Comparison of ENCODE assay signal across 28 mouse cellular contexts in genomic region chr17:48963740-48964139, GRCm38 (mm10). TPM values are rescaled to one million over a fixed set of nuclear protein-coding genes. Genes with fewer than 3 reads are reported as not detected.
DNase-seq lines count a peak whose midpoint lies in the region; ATAC-seq and TF ChIP-seq lines count a peak whose summit lies in the region.
"Had no signal": no experiment of that assay in that cellular context is flagged by ENCODE, and none has a peak within 500 bp of the region (broad histone marks: within the 10 kb centered on the region; RNA-seq: fewer than 3 reads in every experiment).

No protein-coding gene starts in this region.

- H3K4me2 ChIP-seq in forebrain, embryonic 13.5 days = no peak overlapping the region
- no peak overlapping the region for H3K4me2 ChIP-seq in liver, postnatal 0 days (ENCODE audit: low read depth, low read length)
- H3K4me2 ChIP-seq: heart, embryonic 13.5 days; hindbrain, embryonic 14.5 days; lung, embryonic 14.5 days; midbrain, embryonic 11.5 days had no signal

- TF ChIP-seq CTCF in ES-Bruce4 (IDR thresholded peaks at IDR 0.05; ENCODE audit: low read depth, low read length) = no peak
- TF ChIP-seq CTCF in kidney, adult 2 months (conservative IDR thresholded peaks at IDR 0.05; ENCODE audit: insufficient read depth, insufficient read length, low read depth, low read length) = no peak
- TF ChIP-seq CTCF in liver, postnatal 0 days (IDR thresholded peaks at IDR 0.05; ENCODE audit: low read depth) = no peak

- TF ChIP-seq POLR2A in ES-Bruce4 (IDR thresholded peaks at IDR 0.05; ENCODE audit: insufficient read depth, low read length) = peak; percentile 25
- no peak for TF ChIP-seq POLR2A in kidney, adult 2 months (IDR thresholded peaks at IDR 0.05; ENCODE audit: low read depth, low read length)

- peaks cover 2% of the 10 kb centered on the region for H3K4me1 ChIP-seq in ES-Bruce4 (ENCODE audit: control insufficient read depth, insufficient read depth, low read length)
- H3K4me1 ChIP-seq in kidney, adult 2 months (ENCODE audit: control insufficient read depth, insufficient read depth, low read length) = no peaks in the 10 kb centered on the region
- peaks cover 10% of the 10 kb centered on the region for H3K4me1 ChIP-seq in forebrain, embryonic 13.5 days
- peaks cover 3% of the 10 kb centered on the region; the same call in 1 of the 2 replicates for H3K4me1 ChIP-seq in liver, postnatal 0 days (ENCODE audit: insufficient read depth)

- TF ChIP-seq EP300 in ES-Bruce4 (IDR thresholded peaks at IDR 0.05; ENCODE audit: insufficient read depth, low read depth, low read length) = no peak
- TF ChIP-seq EP300 in liver, postnatal 0 days (IDR thresholded peaks at IDR 0.05; ENCODE audit: low read depth) = no peak

- peak; percentile 62 for ATAC-seq in megakaryocyte, adult 5-6 weeks (ENCODE audit: poor library complexity, severe bottlenecking)
- ATAC-seq in forebrain, embryonic 13.5 days = no peak
- no peak for ATAC-seq in liver, postnatal 0 days
- ATAC-seq: forebrain, embryonic 14.5 days; intestine, postnatal 0 days; midbrain, embryonic 16.5 days; Patski had no signal

- peak overlapping the region; percentile 40; the same call in 1 of the 2 replicates for H3K9ac ChIP-seq in ES-Bruce4 (ENCODE audit: low read depth, poor library complexity, severe bottlenecking)
- no peak overlapping the region for H3K9ac ChIP-seq in forebrain, embryonic 13.5 days
- H3K9ac ChIP-seq in liver, postnatal 0 days (replicated peaks) = no peak overlapping the region
- H3K9ac ChIP-seq: heart, embryonic 13.5 days; hindbrain, embryonic 14.5 days; liver, embryonic 14.5 days; lung, embryonic 14.5 days had no signal

- DNase-seq in 416B (ENCODE audit: low read depth) (peak; percentile 3), ZHBTc4 (ENCODE audit: low read depth, low spot score) (peak; percentile 65)
- DNase-seq in kidney, adult 2 months = no peak
- no peak for DNase-seq in liver, postnatal 0 days
- DNase-seq: adrenal gland, postnatal 25 days; cerebellum, adult 2 months; cerebellum, postnatal 25 days; gastrocnemius, postnatal 14 days; heart, adult 18-20 months; heart, postnatal 10 days; kidney, postnatal 14 days; layer of hippocampus, postnatal 36 days; liver; lung, embryonic 14.5 days; lung, postnatal 14 days had no signal

- no peaks in the 10 kb centered on the region for H3K9me3 ChIP-seq in ES-Bruce4 (replicated peaks; ENCODE audit: control insufficient read depth, insufficient read depth, low read length, poor library complexity, severe bottlenecking)
- no peaks in the 10 kb centered on the region for H3K9me3 ChIP-seq in forebrain, embryonic 13.5 days (replicated peaks)
- H3K9me3 ChIP-seq in liver, postnatal 0 days (ENCODE audit: low read length) = no peaks in the 10 kb centered on the region
- H3K9me3 ChIP-seq: heart, embryonic 13.5 days had no signal

- H3K36me3 ChIP-seq in ES-Bruce4 (ENCODE audit: control insufficient read depth, insufficient read depth, low read length, poor library complexity, severe bottlenecking) = no peaks in the 10 kb centered on the region
- no peaks in the 10 kb centered on the region for H3K36me3 ChIP-seq in kidney, adult 2 months (ENCODE audit: control insufficient read depth, insufficient read depth, low read length)
- H3K36me3 ChIP-seq in forebrain, embryonic 13.5 days (ENCODE audit: poor library complexity, severe bottlenecking) = no peaks in the 10 kb centered on the region
- H3K36me3 ChIP-seq in liver, postnatal 0 days (replicated peaks; ENCODE audit: insufficient read depth, low read length) = no peaks in the 10 kb centered on the region
- H3K36me3 ChIP-seq: G1E; heart, embryonic 13.5 days had no signal

- H3K27me3 ChIP-seq in ES-Bruce4 (ENCODE audit: control insufficient read depth, insufficient read depth, low read length, poor library complexity, severe bottlenecking) = no peaks in the 10 kb centered on the region
- no peaks in the 10 kb centered on the region for H3K27me3 ChIP-seq in kidney, adult 2 months (replicated peaks; ENCODE audit: control insufficient read depth, insufficient read depth, low read length)
- no peaks in the 10 kb centered on the region for H3K27me3 ChIP-seq in forebrain, embryonic 13.5 days
- H3K27me3 ChIP-seq in liver, postnatal 0 days (ENCODE audit: insufficient read depth, low read length) = no peaks in the 10 kb centered on the region
- H3K27me3 ChIP-seq: heart, embryonic 13.5 days; Patski had no signal

- no peak overlapping the region for H3K27ac ChIP-seq in ES-Bruce4 (ENCODE audit: insufficient read depth, low read length)
- no peak overlapping the region for H3K27ac ChIP-seq in kidney, adult 2 months (ENCODE audit: insufficient read depth, low read depth, low read length)
- H3K27ac ChIP-seq in forebrain, embryonic 13.5 days = no peak overlapping the region
- no peak overlapping the region for H3K27ac ChIP-seq in liver, postnatal 0 days (ENCODE audit: low read depth)
- H3K27ac ChIP-seq: heart, embryonic 13.5 days; hindbrain, embryonic 14.5 days; liver, embryonic 14.5 days had no signal

- H3K4me3 ChIP-seq in ES-Bruce4 (ENCODE audit: low read depth, low read length) = peak overlapping the region; percentile 82
- H3K4me3 ChIP-seq in kidney, adult 2 months (ENCODE audit: insufficient read depth, low read depth, low read length) = no peak overlapping the region
- no peak overlapping the region for H3K4me3 ChIP-seq in forebrain, embryonic 13.5 days
- H3K4me3 ChIP-seq in liver, postnatal 0 days (ENCODE audit: low read depth, low read length) = no peak overlapping the region
- H3K4me3 ChIP-seq: heart, embryonic 13.5 days had no signal

- 70% methylated on average over 9 of the region's 9 CpGs for WGBS in kidney, adult 2 months
- 91% methylated on average over 9 of the region's 9 CpGs for WGBS in forebrain, embryonic 13.5 days
- WGBS in liver, postnatal 0 days (ENCODE audit: insufficient replicate concordance) = 47% methylated on average over 9 of the region's 9 CpGs

RNA-seq across cellular contexts. Expression of gene Lrfn2, which starts 31.6 kb away (rescaled TPM):
- polyA plus RNA-seq in ES-Bruce4 (2011; ENCODE audit: insufficient read depth, insufficient read length, low read depth, missing spikeins) = not detected in 2 replicates
- not detected in 2 replicates for total RNA-seq in megakaryocyte, adult 5-6 weeks (2015)
- total RNA-seq in megakaryocyte, adult 5-6 weeks (2017) = not detected in 2 replicates
- polyA plus RNA-seq in kidney, adult 2 months (2012; rRNA removed) = 0.22 and 0.30 TPM in 2 replicates
- 2.9 and 4.3 TPM in 2 replicates for polyA plus RNA-seq in forebrain, embryonic 13.5 days (2015; fragmentation: Nextera tagmentation; extraction: Ambion mirVana)
- polyA plus RNA-seq in liver, postnatal 0 days (2015; fragmentation: Nextera tagmentation; extraction: Ambion mirVana) = not detected in 2 replicates
- total RNA-seq: hematopoietic stem cell, adult 5-6 weeks had no signal
- polyA plus RNA-seq: G1E, Patski had no signal

Comparison
In these comparisons a context has a peak if more than half of its experiments do, and no peak if none do; other contexts are left out.
1. DNase-seq: peak in 416B (single experiment) and ZHBTc4 (single experiment); none in kidney, adult 2 months (single experiment) and liver, postnatal 0 days (single experiment).